ENCODE assay signal across 8 mouse cellular contexts in genomic region chr16:10411764-10412746, GRCm38 (mm10). TPM values are rescaled to one million over a fixed set of nuclear protein-coding genes. Genes with fewer than 3 reads are reported as not detected.
DNase-seq lines count a peak whose midpoint lies in the region; ATAC-seq and TF ChIP-seq lines count a peak whose summit lies in the region.

Gene Nubp1 (plus strand): TSS chr16:10411948.

- peak; percentile 39; the same call in 1 of the 2 replicates for TF ChIP-seq POLR2A in liver, adult 2 months (IDR thresholded peaks at IDR 0.05; ENCODE audit: extremely low read depth, insufficient read depth, low read length)
- peak; percentile 95 for TF ChIP-seq POLR2A in myocyte (IDR thresholded peaks at IDR 0.05; ENCODE audit: insufficient read length, low read depth)

- H3K4me3 ChIP-seq in heart, embryonic 11.5 days (ENCODE audit: low read depth, low read length), result peak within 1 kb of the TSS; percentile 75
- peak within 1 kb of the TSS; percentile 86 for H3K4me3 ChIP-seq in kidney, embryonic 16.5 days (ENCODE audit: low read length)
- H3K4me3 ChIP-seq in liver, adult 2 months (ENCODE audit: insufficient read depth, low read depth, low read length), result peak within 1 kb of the TSS; percentile 94
- H3K4me3 ChIP-seq in myocyte, result peak within 1 kb of the TSS; percentile 43

- 2% methylated on average over 55 of the region's 56 CpGs for whole genome bisulfite sequencing in heart, embryonic 11.5 days (ENCODE audit: insufficient replicate concordance)
- WGBS in kidney, embryonic 16.5 days, result 2% methylated on average over 56 of the region's 56 CpGs
- 3% methylated on average over 56 of the region's 56 CpGs for WGBS in liver, adult 2 months

- peak within 1 kb of the TSS; percentile 81 for H3K9ac ChIP-seq in heart, embryonic 11.5 days (ENCODE audit: low read depth, low read length)
- H3K9ac ChIP-seq in kidney, embryonic 16.5 days (replicated peaks; ENCODE audit: low read length), result peak within 1 kb of the TSS; percentile 89
- H3K9ac ChIP-seq in liver, adult 2 months (ENCODE audit: low read depth, low read length), result peak within 1 kb of the TSS; percentile 85

- H3K27me3 ChIP-seq in heart, embryonic 11.5 days (ENCODE audit: control insufficient read depth, insufficient read depth, low read length), result no peaks in the 10 kb centered on the region
- H3K27me3 ChIP-seq in kidney, embryonic 16.5 days (ENCODE audit: insufficient read depth, low read length), result no peaks in the 10 kb centered on the region
- H3K27me3 ChIP-seq in liver, adult 2 months (ENCODE audit: control insufficient read depth, insufficient read depth, low read length), result no peaks in the 10 kb centered on the region
- no peaks in the 10 kb centered on the region for H3K27me3 ChIP-seq in myocyte (ENCODE audit: control insufficient read depth, insufficient read depth, insufficient read length)
- no peaks in the 10 kb centered on the region for H3K27me3 ChIP-seq in splenic B cell, adult 2 months (ENCODE audit: control insufficient read depth, insufficient read depth, low read length, poor library complexity, severe bottlenecking)

- peak; percentile 92 for DNase-seq in B cell, adult 2 months
- peak; percentile 97 for DNase-seq in brain, adult 2 months (ENCODE audit: low read depth, low spot score)
- DNase-seq in liver, adult 2 months (ENCODE audit: extremely low read depth, low read depth, low spot score), result peak; percentile 83
- peak; percentile 94 for DNase-seq in splenic B cell, adult 2 months (ENCODE audit: low read depth, low spot score)

- peaks cover 6% of the 10 kb centered on the region; the same call in 1 of the 2 replicates for H3K4me1 ChIP-seq in heart, embryonic 11.5 days (ENCODE audit: control insufficient read depth, insufficient read depth, low read length)
- H3K4me1 ChIP-seq in kidney, embryonic 16.5 days (ENCODE audit: insufficient read depth, low read length), result peaks cover 13% of the 10 kb centered on the region
- H3K4me1 ChIP-seq in liver, adult 2 months (ENCODE audit: control insufficient read depth, insufficient read depth, low read length), result no peaks in the 10 kb centered on the region; the same call in 1 of the 2 replicates

- peak; percentile 96 for ATAC-seq in erythroblast, adult 5-6 weeks (replicated peaks; ENCODE audit: low FRiP score, poor library complexity, severe bottlenecking)
- peak; percentile 95 for ATAC-seq in heart, embryonic 11.5 days (replicated peaks; ENCODE audit: insufficient number of reproducible peaks, low FRiP score, low TSS enrichment)
- peak; percentile 97 for ATAC-seq in kidney, embryonic 16.5 days (ENCODE audit: low FRiP score, low TSS enrichment)

- peaks cover 11% of the 10 kb centered on the region for H3K36me3 ChIP-seq in heart, embryonic 11.5 days (ENCODE audit: control insufficient read depth, insufficient read depth, low read length)
- peaks cover 27% of the 10 kb centered on the region for H3K36me3 ChIP-seq in kidney, embryonic 16.5 days (ENCODE audit: insufficient read depth, low read length)
- 0 out of 2 replicates have a peak, but pooled peaks cover 2% of the 10 kb centered on the region for H3K36me3 ChIP-seq in liver, adult 2 months (ENCODE audit: control insufficient read depth, insufficient read depth, low read length)
- H3K36me3 ChIP-seq in myocyte (ENCODE audit: control insufficient read depth, insufficient read depth), result no peaks in the 10 kb centered on the region
- no peaks in the 10 kb centered on the region; the same call in none of the 2 replicates for H3K36me3 ChIP-seq in splenic B cell, adult 2 months (ENCODE audit: control insufficient read depth, insufficient read depth, low read length, poor library complexity, severe bottlenecking)

- no peak for TF ChIP-seq CTCF in liver, adult 2 months (IDR thresholded peaks at IDR 0.05; ENCODE audit: low read depth, low read length)

- H3ac ChIP-seq in myocyte (ENCODE audit: control insufficient read depth, insufficient read length), result peak within 1 kb of the TSS; percentile 75

- peak within 1 kb of the TSS; percentile 80 for H3K4me2 ChIP-seq in heart, embryonic 11.5 days
- H3K4me2 ChIP-seq in kidney, embryonic 16.5 days (replicated peaks; ENCODE audit: low read depth, low read length), result peak within 1 kb of the TSS; percentile 84
- H3K4me2 ChIP-seq in myocyte (ENCODE audit: low read depth), result peak within 1 kb of the TSS; percentile 98

- H3K9me3 ChIP-seq in heart, embryonic 11.5 days (replicated peaks; ENCODE audit: control insufficient read depth, low read length), result no peaks in the 10 kb centered on the region
- H3K9me3 ChIP-seq in kidney, embryonic 16.5 days (ENCODE audit: low read length), result no peaks in the 10 kb centered on the region

- peak within 1 kb of the TSS; percentile 84 for H3K27ac ChIP-seq in heart, embryonic 11.5 days (ENCODE audit: low read depth, low read length)
- H3K27ac ChIP-seq in kidney, embryonic 16.5 days (ENCODE audit: low read length), result peak within 1 kb of the TSS; percentile 97
- peak within 1 kb of the TSS; percentile 61; the same call in 1 of the 2 replicates for H3K27ac ChIP-seq in liver, adult 2 months (replicated peaks; ENCODE audit: insufficient read depth, low read depth, low read length)

- no peaks in the 10 kb centered on the region for H3K79me2 ChIP-seq in liver, adult 2 months (ENCODE audit: control insufficient read depth, insufficient read depth, low read length)
- H3K79me2 ChIP-seq in myocyte (ENCODE audit: control insufficient read depth, insufficient read depth), result peaks cover 8% of the 10 kb centered on the region

TF ChIP-seq in myocyte, 11 proteins besides CTCF, POLR2A, EP300 and RAD21:
- TF ChIP-seq MYOG (IDR thresholded peaks at IDR 0.05; ENCODE audit: control insufficient read depth in 1 of 3, insufficient read depth in 1 of 3, insufficient read length in 2 of 3, low read depth in 2 of 3) (peak in 1 of 3 experiments; percentile 5), POLR2AphosphoS2 (IDR thresholded peaks at IDR 0.05; ENCODE audit: insufficient read length, low read depth) (peak; percentile 93), E2F4 (IDR thresholded peaks at IDR 0.05; ENCODE audit: insufficient read depth) (peak; percentile 90), REST (IDR thresholded peaks at IDR 0.05; ENCODE audit: insufficient read depth, insufficient read length) (no peak)

RNA-seq across cellular contexts. Expression of gene Nubp1, which starts in this region (rescaled TPM):
- total RNA-seq in erythroblast, adult 5-6 weeks (2015; ENCODE audit: low replicate concordance), result 1.0 and 6.7 TPM in 2 replicates
- 7.8 and 8.6 TPM in 2 replicates for total RNA-seq in erythroblast, adult 5-6 weeks (2017; ENCODE audit: low replicate concordance)
- polyA plus RNA-seq in heart, embryonic 11.5 days (2014; fragmentation: Nextera tagmentation; extraction: Ambion mirVana), result 47.2 and 49.8 TPM in 2 replicates
- polyA plus RNA-seq in kidney, embryonic 16.5 days (2015; fragmentation: Nextera tagmentation; extraction: Ambion mirVana), result 69.9 and 71.8 TPM in 2 replicates
- 16.4 and 19.4 TPM in 2 replicates for total RNA-seq in liver, adult 2 months (2014; rRNA removed)
- polyA plus RNA-seq in liver, adult 2 months (2012; rRNA removed), result 20.0 and 24.5 TPM in 2 replicates
- polyA plus RNA-seq in myocyte (2012; fragmentation: generic; extraction: Trizol), result 38.8 TPM

Comparison
In these comparisons a context has a peak if more than half of its experiments do, and no peak if none do; other contexts are left out.
1. Peak in every context shown above with its lines: DNase-seq, ATAC-seq, H3K4me3 ChIP-seq and H3K27ac ChIP-seq.
2. H3K4me3 ChIP-seq: peak in every context shown above with its lines; median percentile 94 in liver, adult 2 months; 86 in kidney, embryonic 16.5 days; 75 in heart, embryonic 11.5 days; 43 in myocyte.